In the genomic region with DNA sequence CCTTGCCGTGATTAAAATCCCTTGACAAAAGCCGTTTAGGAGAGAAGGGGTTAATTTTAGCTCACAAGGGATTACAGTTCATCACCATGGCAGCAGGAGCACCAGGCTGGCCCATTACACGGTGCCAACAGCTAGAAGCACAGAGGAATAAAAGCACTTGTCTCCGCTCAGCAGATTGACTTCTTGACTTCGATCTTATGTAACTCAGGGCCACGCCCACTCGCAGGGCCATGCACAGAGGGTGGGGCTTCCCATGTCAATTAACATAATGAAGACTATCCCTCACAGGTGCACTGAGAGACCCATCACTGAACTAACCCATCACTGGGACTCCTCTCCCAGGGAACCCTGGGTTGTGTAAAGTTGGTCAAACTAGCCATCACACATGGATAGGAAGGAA, we compare ENCODE assay signal across 8 mouse cellular contexts. TPM values are rescaled to one million over a fixed set of nuclear protein-coding genes. Genes with fewer than 3 reads are reported as not detected.
DNase-seq lines count a peak whose midpoint lies in the region; ATAC-seq lines count a peak whose summit lies in the region.
"Had no signal": no experiment of that assay in that cellular context is flagged by ENCODE, and none has a peak within 500 bp of the region (broad histone marks: within the 10 kb centered on the region; RNA-seq: fewer than 3 reads in every experiment).

No protein-coding gene starts in this region.

- H3K27ac ChIP-seq in neural tube, embryonic 15.5 days (replicated peaks), result no peak overlapping the region

- H3K9me3 ChIP-seq in neural tube, embryonic 15.5 days (replicated peaks), result no peaks in the 10 kb centered on the region

- ATAC-seq in neural tube, embryonic 15.5 days (ENCODE audit: low FRiP score), result peak; percentile 65

- peaks cover 9% of the 10 kb centered on the region for H3K4me1 ChIP-seq in neural tube, embryonic 15.5 days

- no peaks in the 10 kb centered on the region for H3K27me3 ChIP-seq in neural tube, embryonic 15.5 days (replicated peaks)

- no peak overlapping the region for H3K4me3 ChIP-seq in neural tube, embryonic 15.5 days (replicated peaks)

- peak overlapping the region; percentile 30 for H3K4me2 ChIP-seq in neural tube, embryonic 15.5 days

- 12% methylated on average over 7 of the region's 7 CpGs for WGBS in neural tube, embryonic 15.5 days

- H3K36me3 ChIP-seq in neural tube, embryonic 15.5 days, result no peaks in the 10 kb centered on the region

- no peak overlapping the region for H3K9ac ChIP-seq in neural tube, embryonic 15.5 days (replicated peaks)

- DNase-seq in layer of hippocampus, adult 9-11 months, result peak; percentile 29
- no peak for DNase-seq in layer of hippocampus, postnatal 10 days (ENCODE audit: low spot score in 2 of 2)
- peak; percentile 68 to 78 for DNase-seq in cerebellum, postnatal 25 days
- DNase-seq in layer of hippocampus, postnatal 14 days (ENCODE audit: low spot score in 2 of 2), result peak; percentile 10
- no peak for DNase-seq in right cerebral cortex, postnatal 4 days
- DNase-seq in urinary bladder, postnatal 36 days (ENCODE audit: low spot score in 2 of 2), result no peak

RNA-seq across cellular contexts. Expression of a gene that starts 7.9 kb away (rescaled TPM):
- 10 to 100 TPM; 36.4 to 36.5 TPM for total RNA-seq in layer of hippocampus, postnatal 10 days (2021)
- 10 to 100 TPM; 37.0 to 40.2 TPM for total RNA-seq in layer of hippocampus, postnatal 14 days (2021)
- 28.7 and 32.1 TPM in 2 replicates for polyA plus RNA-seq in neural tube, embryonic 15.5 days (2015; fragmentation: Nextera tagmentation; extraction: Ambion mirVana)

RNA-seq across cellular contexts. Expression of a gene that starts 8.6 kb away (rescaled TPM):
- under 1 TPM; 0.62 to 0.69 TPM for total RNA-seq in layer of hippocampus, postnatal 10 days (2021)
- under 1 TPM; 0.45 to 0.67 TPM for total RNA-seq in layer of hippocampus, postnatal 14 days (2021)
- polyA plus RNA-seq in neural tube, embryonic 15.5 days (2015; fragmentation: Nextera tagmentation; extraction: Ambion mirVana), result 0.10 and 0.19 TPM in 2 replicates
- polyA plus RNA-seq: large intestine, adult 2 months had no signal

Comparison
In these comparisons a context has a peak if more than half of its experiments do, and no peak if none do; other contexts are left out.
1. DNase-seq: peak in layer of hippocampus, adult 9-11 months (single experiment), cerebellum, postnatal 25 days (2 of 2) and layer of hippocampus, postnatal 14 days (2 of 2); none in layer of hippocampus, postnatal 10 days (0 of 2), right cerebral cortex, postnatal 4 days (single experiment) and urinary bladder, postnatal 36 days (0 of 2).